16 mouse cellular contexts compared by ENCODE assay signal in the genomic region with DNA sequence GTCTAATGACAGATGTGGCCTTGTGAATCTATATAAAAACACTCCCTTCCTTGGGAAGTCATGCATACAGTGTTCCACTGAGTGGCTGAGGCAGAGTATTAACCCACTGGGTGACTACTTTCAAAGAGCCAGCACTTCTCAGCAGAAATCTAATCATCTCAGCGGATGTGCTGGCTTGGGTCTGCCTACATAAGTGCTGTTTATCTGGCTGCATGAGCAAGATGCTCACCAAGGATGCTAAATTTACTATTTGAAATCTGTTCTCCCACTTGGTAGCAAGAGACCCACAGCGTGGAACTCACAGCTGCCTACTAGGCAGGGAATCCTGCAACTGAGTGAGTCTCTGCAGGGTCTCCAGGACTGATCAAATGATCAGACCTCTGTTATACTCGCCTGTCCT.
DNase-seq lines count a peak whose midpoint lies in the region; ATAC-seq and TF ChIP-seq lines count a peak whose summit lies in the region.
"Had no signal": no experiment of that assay in that cellular context is flagged by ENCODE, and none has a peak within 500 bp of the region (broad histone marks: within the 10 kb centered on the region; RNA-seq: fewer than 3 reads in every experiment).

No protein-coding gene starts in this region.

- no peaks in the 10 kb centered on the region for H3K9me3 ChIP-seq in kidney, embryonic 16.5 days (ENCODE audit: low read length)
- H3K9me3 ChIP-seq in neural tube, embryonic 15.5 days (replicated peaks) = no peaks in the 10 kb centered on the region
- H3K9me3 ChIP-seq: embryonic facial prominence, embryonic 12.5 days; forebrain, embryonic 12.5 days; heart, embryonic 15.5 days; intestine, embryonic 15.5 days; midbrain, embryonic 12.5 days had no signal

- H3K9ac ChIP-seq in kidney, embryonic 16.5 days (replicated peaks; ENCODE audit: low read length) = no peak overlapping the region
- no peak overlapping the region for H3K9ac ChIP-seq in neural tube, embryonic 15.5 days (replicated peaks)
- H3K9ac ChIP-seq: embryonic facial prominence, embryonic 12.5 days; forebrain, embryonic 12.5 days; heart, embryonic 15.5 days; intestine, embryonic 15.5 days; midbrain, embryonic 12.5 days had no signal

- H3K27me3 ChIP-seq in kidney, embryonic 16.5 days (ENCODE audit: insufficient read depth, low read length) = no peaks in the 10 kb centered on the region
- H3K27me3 ChIP-seq in neural tube, embryonic 15.5 days (replicated peaks) = no peaks in the 10 kb centered on the region
- H3K27me3 ChIP-seq: embryonic facial prominence, embryonic 12.5 days; forebrain, embryonic 12.5 days; heart, embryonic 15.5 days; intestine, embryonic 15.5 days; midbrain, embryonic 12.5 days; Patski had no signal

- TF ChIP-seq POLR2A in brain, embryonic 14.5 days (IDR thresholded peaks at IDR 0.05; ENCODE audit: borderline replicate concordance, extremely low read depth, insufficient read depth, insufficient read length, poor library complexity, severe bottlenecking) = no peak

- no peak overlapping the region for H3K27ac ChIP-seq in kidney, embryonic 16.5 days (ENCODE audit: low read length)
- H3K27ac ChIP-seq in neural tube, embryonic 15.5 days (replicated peaks) = 0 out of 2 replicates have a peak overlapping the region, but pooled peaks have one; percentile 23
- H3K27ac ChIP-seq: embryonic facial prominence, embryonic 12.5 days; forebrain, embryonic 12.5 days; heart, embryonic 15.5 days; intestine, embryonic 15.5 days; midbrain, embryonic 12.5 days had no signal

- no peaks in the 10 kb centered on the region for H3K4me1 ChIP-seq in kidney, embryonic 16.5 days (ENCODE audit: insufficient read depth, low read length)
- H3K4me1 ChIP-seq in neural tube, embryonic 15.5 days = no peaks in the 10 kb centered on the region
- H3K4me1 ChIP-seq: embryonic facial prominence, embryonic 12.5 days; forebrain, embryonic 12.5 days; heart, embryonic 15.5 days; intestine, embryonic 15.5 days; midbrain, embryonic 12.5 days had no signal

- TF ChIP-seq CTCF in brain, embryonic 14.5 days (IDR thresholded peaks at IDR 0.05; ENCODE audit: borderline replicate concordance, extremely low read depth, insufficient read depth, insufficient read length) = no peak

- WGBS in kidney, embryonic 16.5 days = 58% methylated on average over 3 of the region's 3 CpGs
- 64% methylated on average over 3 of the region's 3 CpGs for WGBS in neural tube, embryonic 15.5 days

- H3K4me3 ChIP-seq in kidney, embryonic 16.5 days (ENCODE audit: low read length) = no peak overlapping the region
- no peak overlapping the region for H3K4me3 ChIP-seq in neural tube, embryonic 15.5 days (replicated peaks)
- H3K4me3 ChIP-seq: embryonic facial prominence, embryonic 12.5 days; forebrain, embryonic 12.5 days; heart, embryonic 15.5 days; intestine, embryonic 15.5 days; midbrain, embryonic 12.5 days had no signal

- H3K36me3 ChIP-seq in kidney, embryonic 16.5 days (ENCODE audit: insufficient read depth, low read length) = no peaks in the 10 kb centered on the region
- no peaks in the 10 kb centered on the region for H3K36me3 ChIP-seq in neural tube, embryonic 15.5 days
- H3K36me3 ChIP-seq: embryonic facial prominence, embryonic 12.5 days; forebrain, embryonic 12.5 days; heart, embryonic 15.5 days; intestine, embryonic 15.5 days; midbrain, embryonic 12.5 days had no signal

- peak; percentile 84 for ATAC-seq in kidney, embryonic 16.5 days (ENCODE audit: low FRiP score, low TSS enrichment)
- peak; percentile 62; the same call in 1 of the 2 replicates for ATAC-seq in neural tube, embryonic 15.5 days (ENCODE audit: low FRiP score)
- ATAC-seq: intestine, embryonic 15.5 days; lung, postnatal 0 days; Patski had no signal

- no peak overlapping the region for H3K4me2 ChIP-seq in kidney, embryonic 16.5 days (replicated peaks; ENCODE audit: low read depth, low read length)
- no peak overlapping the region for H3K4me2 ChIP-seq in neural tube, embryonic 15.5 days
- H3K4me2 ChIP-seq: embryonic facial prominence, embryonic 12.5 days; forebrain, embryonic 12.5 days; heart, embryonic 15.5 days; intestine, embryonic 15.5 days; midbrain, embryonic 12.5 days had no signal

- DNase-seq in kidney, postnatal 14 days = no peak
- peak; percentile 83 for DNase-seq in brain, adult 2 months (ENCODE audit: low read depth, low spot score)
- DNase-seq in brain, embryonic 14.5 days (ENCODE audit: low read depth) = peak; percentile 32
- no peak for DNase-seq in adrenal gland, adult 18-20 months (ENCODE audit: low spot score in 2 of 2)
- DNase-seq in embryo, embryonic 11 days = no peak
- DNase-seq: adrenal gland, adult 2 months; cerebellum, postnatal 14 days had no signal

Comparison
In these comparisons a context has a peak if more than half of its experiments do, and no peak if none do; other contexts are left out.
1. DNase-seq: peak in brain, adult 2 months (single experiment) and brain, embryonic 14.5 days (single experiment); none in kidney, postnatal 14 days (single experiment), adrenal gland, adult 18-20 months (0 of 2) and embryo, embryonic 11 days (single experiment).